Mouse (Mus musculus): ENCODE data around the gene Rbms1.

DNA sequence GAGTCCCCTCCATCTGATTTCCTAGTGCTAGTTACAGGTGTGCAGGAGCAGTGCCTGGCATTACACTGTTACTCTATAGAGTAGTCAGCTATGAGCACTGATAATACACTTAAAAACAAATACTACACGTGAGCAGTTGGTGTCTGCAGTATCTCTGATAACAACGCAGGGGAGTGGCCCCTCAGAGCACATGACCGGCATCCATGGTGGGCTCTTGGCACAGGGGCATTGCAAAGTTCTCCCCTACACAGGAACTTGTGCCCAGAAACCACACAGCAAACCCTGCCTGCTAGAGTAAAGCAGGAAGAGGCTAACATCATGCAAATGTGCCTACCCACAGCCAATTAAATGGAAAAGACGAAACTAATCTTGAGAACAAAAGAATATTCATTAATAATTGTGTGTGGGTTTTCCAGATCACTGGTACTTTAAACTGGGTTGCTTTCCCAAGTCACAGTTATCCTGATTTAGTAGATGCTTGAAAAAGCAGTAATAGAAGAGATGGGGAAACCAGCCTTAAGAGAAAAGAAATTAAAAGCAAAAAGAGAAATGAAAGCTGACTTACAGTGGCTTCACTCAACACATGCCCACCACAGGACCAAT is 94.8 kb downstream of the Rbms1 start:
- TF ChIP-seq POLR2A (IDR thresholded peaks at IDR 0.05; ENCODE audit: borderline replicate concordance, extremely low read depth, low read depth, low read length) (no peak), CTCF (IDR thresholded peaks at IDR 0.05; ENCODE audit: insufficient read depth, low read length) (no peak)
